Mouse (Mus musculus) liver, adult 2 months (tissue): ENCODE measurements around the gene Rorc.

Source experiments
- CTCF ChIP-seq: fragments of 200-500 bp; IDR thresholded peaks from 2 replicates; pipeline ENCODE4 v1.5.1; 2011; ENCODE audit warnings: low read depth, low read length, control low read depth
- POLR2A ChIP-seq: fragments of 200-500 bp; IDR thresholded peaks from 2 replicates; pipeline ENCODE4 v1.6.1; 2011; ENCODE audit warnings: low read length, control low read depth; ENCODE audit not compliant: insufficient read depth; ENCODE audit errors: extremely low read depth

GRCm38 (mm10) chr3:94430980-94431379, 58.4 kb downstream of the Rorc start:
- TF ChIP-seq POLR2A (no peak), CTCF (no peak)
